Mouse (Mus musculus): ENCODE measurements around the gene Gm7073. TPM values are rescaled to one million over a fixed set of nuclear protein-coding genes. Genes with fewer than 3 reads are reported as not detected.

Gene Gm7073
- polyA plus RNA-seq (2016; fragmentation: Nextera tagmentation; extraction: Ambion mirVana) = not detected in 2 replicates

DNA sequence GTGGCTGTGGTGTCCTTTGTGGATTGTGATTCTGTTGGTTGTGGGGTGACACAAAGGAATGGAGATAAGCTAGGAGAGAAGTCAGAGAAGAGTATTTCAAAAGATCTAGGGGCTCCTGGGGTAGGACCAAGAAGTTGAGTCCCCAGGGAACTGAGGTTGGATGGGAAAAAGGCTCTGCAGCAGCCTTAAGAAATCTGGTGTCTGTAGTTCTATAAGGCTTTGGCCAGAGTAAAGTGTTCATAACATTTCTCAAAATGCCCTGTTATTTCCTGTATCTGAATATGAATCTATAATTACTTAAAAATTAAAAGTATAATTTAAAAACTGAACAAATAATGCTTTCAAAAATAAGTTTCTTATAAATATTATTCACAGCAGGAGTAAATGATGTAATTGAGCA is at the start of gene Gm7073:
Gm7073 (minus strand) TSS at position 101 of the 400 bp plus-strand sequence.
- Histone ChIP-seq H3K4me1 (no peaks in the 10 kb centered on the region), H3K9ac (no peak within 1 kb of the TSS)

DNA sequence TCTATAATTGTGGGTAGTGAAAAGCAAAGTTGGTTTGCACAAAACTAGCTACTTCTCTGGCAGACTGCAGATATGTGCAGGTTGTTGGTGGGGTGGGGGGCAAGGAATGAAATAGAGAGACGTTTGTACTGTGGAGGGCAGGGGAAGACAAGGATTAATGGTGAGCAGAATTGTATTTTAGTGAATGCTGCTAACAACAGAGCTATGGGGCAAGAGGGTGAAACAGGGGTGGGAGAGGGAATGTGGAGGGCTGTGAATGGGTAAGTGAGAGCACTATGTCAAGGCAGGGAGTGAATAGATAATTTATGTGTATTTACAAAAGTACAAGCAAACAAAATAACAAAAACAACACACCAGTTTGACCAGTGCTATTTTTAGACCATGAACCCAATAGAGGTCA is 31.5 kb upstream of the Gm7073 start:
- Histone ChIP-seq H3K9ac (no peak overlapping the region), H3K9me3 (replicated peaks) (no peaks in the 10 kb centered on the region)

More for the DNA sequence above, at the start of gene Gm7073:
- no peaks in the 10 kb centered on the region for H3K9me3 ChIP-seq (replicated peaks)
- no peak within 1 kb of the TSS for H3K4me3 ChIP-seq
- H3K36me3 ChIP-seq = no peaks in the 10 kb centered on the region
- no peak for ATAC-seq (ENCODE audit: low FRiP score)
- no peak within 1 kb of the TSS for H3K4me2 ChIP-seq (replicated peaks)
- H3K27me3 ChIP-seq = no peaks in the 10 kb centered on the region
- no peak within 1 kb of the TSS for H3K27ac ChIP-seq

DNA sequence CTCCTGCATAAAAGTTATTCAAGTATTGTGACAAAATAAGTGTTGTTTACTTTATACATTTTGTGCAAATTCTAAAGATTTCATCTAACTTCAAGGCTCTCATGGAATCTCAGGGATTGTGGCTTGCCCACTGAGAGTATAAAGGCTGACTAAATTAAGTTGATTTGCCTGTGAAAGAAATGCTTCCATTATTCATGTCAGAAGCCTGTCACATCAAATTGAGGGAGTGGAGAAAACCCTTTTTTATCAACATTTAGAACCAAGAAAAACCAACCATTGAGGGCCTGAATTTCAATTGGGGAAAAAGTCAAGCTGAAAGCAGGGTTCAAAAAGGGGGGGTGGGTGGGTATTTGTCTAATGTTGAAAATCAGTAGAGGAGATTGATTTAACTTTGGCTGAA is 30.0 kb upstream of the Gm7073 start:
- Histone ChIP-seq H3K4me3 (no peak overlapping the region), H3K4me2 (replicated peaks) (no peak overlapping the region), H3K36me3 (no peaks in the 10 kb centered on the region), H3K9me3 (replicated peaks) (no peaks in the 10 kb centered on the region), H3K27ac (no peak overlapping the region), H3K9ac (no peak overlapping the region), H3K27me3 (no peaks in the 10 kb centered on the region), H3K4me1 (no peaks in the 10 kb centered on the region)
- ATAC-seq (ENCODE audit: low FRiP score) = no peak

More for the DNA sequence above, 31.5 kb upstream of the Gm7073 start:
- ATAC-seq (ENCODE audit: low FRiP score) = peak; percentile 63; the same call in 1 of the 2 replicates
- no peak overlapping the region for H3K4me3 ChIP-seq
- H3K27ac ChIP-seq = no peak overlapping the region
- H3K27me3 ChIP-seq = no peaks in the 10 kb centered on the region
- H3K36me3 ChIP-seq = no peaks in the 10 kb centered on the region
- no peak overlapping the region for H3K4me2 ChIP-seq (replicated peaks)
- no peaks in the 10 kb centered on the region for H3K4me1 ChIP-seq
- 29% methylated on average over 1 of the region's 1 CpGs for WGBS

DNA sequence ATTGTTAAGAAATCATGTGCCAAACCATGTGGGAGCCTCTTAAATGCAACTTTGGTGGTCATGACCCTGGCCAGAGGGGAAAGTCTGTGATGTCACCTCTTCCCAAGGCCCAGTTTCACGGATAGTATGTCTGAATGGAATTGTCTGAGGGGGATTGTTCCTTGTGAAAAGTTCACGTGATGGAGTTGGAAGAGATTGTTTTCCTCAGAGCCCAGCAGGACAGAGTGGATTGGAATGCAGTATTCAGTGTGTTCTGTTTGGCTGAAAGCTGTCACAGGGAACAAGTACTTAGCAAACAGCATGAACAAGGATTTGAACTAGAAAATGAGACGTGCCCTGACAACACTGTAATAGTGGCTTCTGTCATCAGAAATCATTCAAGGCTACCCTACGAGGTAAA is 16.2 kb upstream of the Gm7073 start:
- no peak overlapping the region for H3K4me3 ChIP-seq
- no peaks in the 10 kb centered on the region for H3K9me3 ChIP-seq (replicated peaks)
- ATAC-seq (ENCODE audit: low FRiP score) = no peak
- H3K9ac ChIP-seq = no peak overlapping the region
- H3K36me3 ChIP-seq = no peaks in the 10 kb centered on the region
- 32% methylated on average over 4 of the region's 4 CpGs for WGBS
- no peak overlapping the region for H3K4me2 ChIP-seq (replicated peaks)
- H3K27ac ChIP-seq = no peak overlapping the region
- no peaks in the 10 kb centered on the region for H3K27me3 ChIP-seq
- no peaks in the 10 kb centered on the region for H3K4me1 ChIP-seq

GRCm38 (mm10) chrX:60547444-60548304 is 8.6 kb upstream of the Gm7073 start:
- Histone ChIP-seq H3K27me3 (no peaks in the 10 kb centered on the region), H3K4me1 (no peaks in the 10 kb centered on the region), H3K36me3 (no peaks in the 10 kb centered on the region), H3K9me3 (replicated peaks) (no peaks in the 10 kb centered on the region), H3K4me2 (replicated peaks) (peak overlapping the region; percentile 53), H3K27ac (peak overlapping the region; percentile 86), H3K9ac (peak overlapping the region; percentile 72), H3K4me3 (peak overlapping the region; percentile 55)
- peak; percentile 87 for ATAC-seq (ENCODE audit: low FRiP score)
- WGBS = 27% methylated on average over 36 of the region's 113 CpGs

DNA sequence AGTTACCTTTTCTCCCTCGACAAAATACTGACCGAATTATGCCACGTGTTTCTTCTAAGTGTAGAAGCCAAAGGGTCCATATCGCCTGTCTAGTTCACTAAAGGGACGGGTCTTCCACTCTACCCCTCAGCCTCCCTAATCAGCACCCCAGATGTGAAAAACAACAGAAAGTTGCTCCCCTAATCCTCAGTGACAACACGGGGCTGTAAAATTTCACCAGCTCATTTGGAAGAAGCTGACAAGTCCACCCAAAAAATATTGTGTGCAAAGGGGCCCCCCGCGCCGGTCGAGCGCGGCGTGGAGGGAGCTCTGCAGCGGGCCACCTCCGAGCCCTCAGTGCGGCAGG is 8.0 kb upstream of the Gm7073 start:
- ATAC-seq (ENCODE audit: low FRiP score) = peak; percentile 20
- H3K27ac ChIP-seq = peak overlapping the region; percentile 86
- H3K36me3 ChIP-seq = no peaks in the 10 kb centered on the region
- H3K9ac ChIP-seq = peak overlapping the region; percentile 72
- no peaks in the 10 kb centered on the region for H3K4me1 ChIP-seq
- no peaks in the 10 kb centered on the region for H3K27me3 ChIP-seq
- 18% methylated on average over 16 of the region's 16 CpGs for WGBS
- H3K4me2 ChIP-seq (replicated peaks) = peak overlapping the region; percentile 53
- peak overlapping the region; percentile 55 for H3K4me3 ChIP-seq
- no peaks in the 10 kb centered on the region for H3K9me3 ChIP-seq (replicated peaks)

DNA sequence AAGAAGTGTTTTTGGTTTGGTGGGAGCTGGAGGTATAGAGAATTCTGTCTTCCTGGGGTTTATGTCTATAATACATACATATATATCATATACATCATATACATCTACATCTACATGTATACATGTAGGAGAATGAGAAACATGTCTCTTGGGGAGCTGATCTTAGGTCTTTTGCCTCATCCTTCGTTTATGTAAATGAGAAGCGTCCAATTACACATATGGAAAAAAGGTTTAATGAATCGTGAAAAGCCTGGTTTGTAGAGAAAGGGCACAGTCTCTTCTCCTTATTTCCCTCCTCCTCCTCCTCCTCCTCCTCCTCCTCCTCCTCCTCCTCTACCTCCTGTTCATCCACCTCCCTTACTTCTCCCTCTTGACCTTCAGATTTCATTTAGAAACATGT is 6.9 kb upstream of the Gm7073 start:
- WGBS = 33% methylated on average over 3 of the region's 3 CpGs
- Histone ChIP-seq H3K27me3 (no peaks in the 10 kb centered on the region), H3K27ac (no peak overlapping the region)

GRCm38 (mm10) chrX:60545444-60545843 is 6.4 kb upstream of the Gm7073 start:
- Histone ChIP-seq H3K27ac (no peak overlapping the region), H3K36me3 (no peaks in the 10 kb centered on the region), H3K9ac (no peak overlapping the region), H3K4me2 (replicated peaks) (no peak overlapping the region), H3K4me3 (no peak overlapping the region), H3K27me3 (no peaks in the 10 kb centered on the region), H3K9me3 (replicated peaks) (no peaks in the 10 kb centered on the region), H3K4me1 (no peaks in the 10 kb centered on the region)
- no peak for ATAC-seq (ENCODE audit: low FRiP score)
- 20% methylated on average over 1 of the region's 1 CpGs for WGBS

More for the DNA sequence above, 6.9 kb upstream of the Gm7073 start:
- Histone ChIP-seq H3K9me3 (replicated peaks) (no peaks in the 10 kb centered on the region), H3K4me1 (no peaks in the 10 kb centered on the region), H3K9ac (no peak overlapping the region), H3K4me3 (no peak overlapping the region), H3K4me2 (replicated peaks) (no peak overlapping the region), H3K36me3 (no peaks in the 10 kb centered on the region)
- ATAC-seq (ENCODE audit: low FRiP score) = no peak

GRCm38 (mm10) chrX:60544098-60544497 is 5.0 kb upstream of the Gm7073 start:
- H3K27me3 ChIP-seq = no peaks in the 10 kb centered on the region

DNA sequence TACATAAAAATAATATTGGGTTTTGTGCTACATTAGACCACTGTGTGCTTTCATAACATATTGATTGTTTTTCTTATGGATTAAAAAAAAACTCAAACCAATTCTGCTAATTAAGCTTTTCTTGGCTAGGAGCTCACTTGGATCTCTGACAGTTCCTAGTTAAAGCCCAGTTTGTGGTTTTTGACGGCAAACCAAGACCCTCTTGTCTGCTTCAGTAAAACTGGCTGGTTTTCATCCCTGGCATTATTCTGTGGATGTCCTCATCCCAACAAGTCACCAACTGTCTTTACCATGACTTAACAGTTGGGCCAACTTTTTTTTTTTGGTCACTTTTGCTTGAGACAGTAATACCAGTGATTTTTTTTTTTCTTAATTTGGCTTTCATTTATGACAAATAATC is 3.9 kb upstream of the Gm7073 start:
- no peak overlapping the region for H3K4me3 ChIP-seq
- no peaks in the 10 kb centered on the region for H3K4me1 ChIP-seq
- no peaks in the 10 kb centered on the region for H3K9me3 ChIP-seq (replicated peaks)
- ATAC-seq (ENCODE audit: low FRiP score) = no peak
- no peak overlapping the region for H3K27ac ChIP-seq
- H3K27me3 ChIP-seq = no peaks in the 10 kb centered on the region
- 50% methylated on average over 1 of the region's 1 CpGs for WGBS
- H3K9ac ChIP-seq = no peak overlapping the region
- H3K36me3 ChIP-seq = no peaks in the 10 kb centered on the region
- H3K4me2 ChIP-seq (replicated peaks) = no peak overlapping the region

More at GRCm38 (mm10) chrX:60544098-60544497, 5.0 kb upstream of the Gm7073 start:
- Histone ChIP-seq H3K9me3 (replicated peaks) (no peaks in the 10 kb centered on the region), H3K4me3 (no peak overlapping the region), H3K4me2 (replicated peaks) (no peak overlapping the region), H3K27ac (no peak overlapping the region), H3K9ac (no peak overlapping the region), H3K36me3 (no peaks in the 10 kb centered on the region), H3K4me1 (no peaks in the 10 kb centered on the region)
- peak; percentile 54 for ATAC-seq (ENCODE audit: low FRiP score)
- 45% methylated on average over 4 of the region's 4 CpGs for WGBS

- Histone ChIP-seq H3K4me1 (no peaks in the 10 kb centered on the region), H3K4me3 (no peak overlapping the region), H3K4me2 (replicated peaks) (no peak overlapping the region), H3K9ac (no peak overlapping the region), H3K36me3 (no peaks in the 10 kb centered on the region), H3K9me3 (replicated peaks) (no peaks in the 10 kb centered on the region), H3K27me3 (no peaks in the 10 kb centered on the region), H3K27ac (no peak overlapping the region)
- ATAC-seq (ENCODE audit: low FRiP score) = peak; percentile 78; the same call in 1 of the 2 replicates
These were observed 35.1 kb downstream of the Gm7073 start for GRCm38 (mm10) chrX:60503995-60504394.

DNA sequence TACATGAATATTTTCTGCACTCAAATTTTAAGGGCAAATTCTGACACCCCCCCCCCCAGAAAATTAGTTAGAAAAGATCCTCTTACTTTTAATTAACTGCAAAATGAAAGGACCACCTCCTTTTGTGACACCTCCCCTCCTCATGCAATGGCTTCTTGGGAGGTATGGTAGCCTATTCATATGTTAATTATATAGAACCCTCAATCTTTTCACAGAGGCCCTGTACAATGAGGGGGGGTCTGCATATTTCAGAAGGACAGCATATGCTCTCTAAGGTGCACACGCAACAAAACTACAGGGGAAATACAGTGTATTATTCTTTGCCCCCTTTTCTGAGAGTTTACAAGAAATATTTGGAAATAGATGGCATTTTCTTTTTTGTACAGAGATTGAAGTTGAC is 41.3 kb downstream of the Gm7073 start:
- H3K9me3 ChIP-seq (replicated peaks) = no peaks in the 10 kb centered on the region
- H3K4me1 ChIP-seq = no peaks in the 10 kb centered on the region
- no peak overlapping the region for H3K4me2 ChIP-seq (replicated peaks)
- H3K9ac ChIP-seq = no peak overlapping the region
- H3K27me3 ChIP-seq = no peaks in the 10 kb centered on the region
- no peak for ATAC-seq (ENCODE audit: low FRiP score)
- 44% methylated on average over 1 of the region's 1 CpGs for WGBS
- H3K27ac ChIP-seq = no peak overlapping the region
- H3K36me3 ChIP-seq = no peaks in the 10 kb centered on the region
- H3K4me3 ChIP-seq = no peak overlapping the region

- no peaks in the 10 kb centered on the region for H3K9me3 ChIP-seq (replicated peaks)
- H3K4me3 ChIP-seq = no peak overlapping the region
- H3K4me1 ChIP-seq = no peaks in the 10 kb centered on the region
- H3K36me3 ChIP-seq = no peaks in the 10 kb centered on the region
- H3K27ac ChIP-seq = no peak overlapping the region
- ATAC-seq (ENCODE audit: low FRiP score) = no peak
- H3K9ac ChIP-seq = no peak overlapping the region
- H3K27me3 ChIP-seq = no peaks in the 10 kb centered on the region
- no peak overlapping the region for H3K4me2 ChIP-seq (replicated peaks)
These were observed 43.7 kb downstream of the Gm7073 start for GRCm38 (mm10) chrX:60495308-60495707.
